8 mouse cellular contexts compared by ENCODE assay signal in the genomic region with DNA sequence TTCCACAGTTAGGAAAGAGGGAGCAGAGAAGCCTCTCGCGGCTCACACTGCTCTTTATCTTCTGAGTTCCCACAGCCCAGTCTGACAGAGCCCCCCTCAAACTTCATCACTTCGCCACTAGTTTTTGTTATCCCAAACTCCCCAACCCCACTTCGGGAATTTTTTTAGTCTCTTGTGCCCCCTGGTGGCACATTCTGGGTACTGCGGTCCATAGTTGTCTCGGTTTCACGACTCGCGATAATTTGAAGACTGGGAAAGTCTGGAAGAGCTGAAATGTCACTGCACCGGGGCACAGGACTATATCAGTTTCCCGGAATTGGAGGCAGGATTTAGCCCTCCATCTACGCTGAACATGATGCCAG. TPM values are rescaled to one million over a fixed set of nuclear protein-coding genes. Genes with fewer than 3 reads are reported as not detected.
A peak's percentile ranks its signal among the peaks of the same experiment; 100 is the strongest.
DNase-seq lines count a peak whose midpoint lies in the region; ATAC-seq and TF ChIP-seq lines count a peak whose summit lies in the region.

No protein-coding gene starts in this region.

- peaks cover 26% of the 10 kb centered on the region for H3K4me1 ChIP-seq in midbrain, embryonic 10.5 days
- peaks cover 5% of the 10 kb centered on the region; the same call in 1 of the 2 replicates for H3K4me1 ChIP-seq in midbrain, embryonic 16.5 days (ENCODE audit: control insufficient read depth, insufficient read depth, low read length)
- peaks cover 6% of the 10 kb centered on the region; the same call in 1 of the 2 replicates for H3K4me1 ChIP-seq in midbrain, embryonic 12.5 days
- H3K4me1 ChIP-seq in stomach, embryonic 16.5 days (ENCODE audit: control insufficient read depth, insufficient read depth, low read length) = peaks cover 10% of the 10 kb centered on the region

- TF ChIP-seq CTCF in gastrocnemius, adult 2 months (IDR thresholded peaks at IDR 0.05) = peak; percentile 96

- H3K4me3 ChIP-seq in midbrain, embryonic 10.5 days = peak overlapping the region; percentile 24; the same call in 1 of the 2 replicates
- H3K4me3 ChIP-seq in midbrain, embryonic 16.5 days (ENCODE audit: low read depth, low read length) = no peak overlapping the region
- H3K4me3 ChIP-seq in gastrocnemius, adult 2 months = peak overlapping the region; percentile 42
- H3K4me3 ChIP-seq in midbrain, embryonic 12.5 days = no peak overlapping the region
- peak overlapping the region; percentile 14 for H3K4me3 ChIP-seq in stomach, embryonic 16.5 days (replicated peaks; ENCODE audit: low read length)

- no peak overlapping the region for H3K9ac ChIP-seq in midbrain, embryonic 16.5 days (ENCODE audit: low read depth, low read length)
- H3K9ac ChIP-seq in midbrain, embryonic 12.5 days (replicated peaks) = no peak overlapping the region
- peak overlapping the region; percentile 38; the same call in 1 of the 2 replicates for H3K9ac ChIP-seq in stomach, embryonic 16.5 days (ENCODE audit: low read length)

- H3K36me3 ChIP-seq in midbrain, embryonic 10.5 days = no peaks in the 10 kb centered on the region
- H3K36me3 ChIP-seq in midbrain, embryonic 16.5 days (ENCODE audit: control insufficient read depth, insufficient read depth, low read length) = no peaks in the 10 kb centered on the region
- H3K36me3 ChIP-seq in midbrain, embryonic 12.5 days = no peaks in the 10 kb centered on the region
- no peaks in the 10 kb centered on the region for H3K36me3 ChIP-seq in stomach, embryonic 16.5 days (ENCODE audit: control insufficient read depth, insufficient read depth, low read length)

- ATAC-seq in midbrain, embryonic 16.5 days = no peak
- ATAC-seq in midbrain, embryonic 12.5 days (ENCODE audit: low FRiP score, low read depth) = no peak
- ATAC-seq in stomach, embryonic 16.5 days (ENCODE audit: insufficient read depth, low FRiP score) = peak; percentile 54

- H3K9me3 ChIP-seq in midbrain, embryonic 10.5 days (replicated peaks) = no peaks in the 10 kb centered on the region
- no peaks in the 10 kb centered on the region for H3K9me3 ChIP-seq in midbrain, embryonic 16.5 days (replicated peaks; ENCODE audit: control insufficient read depth, low read length, poor library complexity, severe bottlenecking)
- H3K9me3 ChIP-seq in midbrain, embryonic 12.5 days = no peaks in the 10 kb centered on the region
- H3K9me3 ChIP-seq in stomach, embryonic 16.5 days (replicated peaks; ENCODE audit: control insufficient read depth, low read length) = no peaks in the 10 kb centered on the region

- 2% methylated on average over 12 of the region's 12 CpGs for WGBS in midbrain, embryonic 10.5 days
- WGBS in midbrain, embryonic 16.5 days = 0% methylated on average over 12 of the region's 12 CpGs
- WGBS in midbrain, embryonic 12.5 days = 2% methylated on average over 12 of the region's 12 CpGs
- under 1% methylated on average over 12 of the region's 12 CpGs for WGBS in stomach, embryonic 16.5 days

- intact Hi-C loops in gastrocnemius, adult 2 months (cut with DNase I) = loop anchor here (1.0 to 2.0 kb wide), 2 partner anchors 37 to 106 kb away; no protein-coding TSS in a partner anchor
- intact Hi-C loops in left cerebral cortex, postnatal 4 days (cut with DNase I) = loop anchor here (5.0 kb wide), 1 partner anchor 35 kb away; no protein-coding TSS in a partner anchor

- no peak overlapping the region for H3K4me2 ChIP-seq in midbrain, embryonic 16.5 days (ENCODE audit: low read length)
- 0 out of 2 replicates have a peak overlapping the region, but pooled peaks have one; percentile 13 for H3K4me2 ChIP-seq in midbrain, embryonic 12.5 days (replicated peaks)
- H3K4me2 ChIP-seq in stomach, embryonic 16.5 days (ENCODE audit: low read depth, low read length) = peak overlapping the region; percentile 40; the same call in 1 of the 2 replicates

- no peak overlapping the region for H3K27ac ChIP-seq in midbrain, embryonic 10.5 days (replicated peaks)
- no peak overlapping the region for H3K27ac ChIP-seq in midbrain, embryonic 16.5 days (ENCODE audit: low read length)
- peak overlapping the region; percentile 31 for H3K27ac ChIP-seq in gastrocnemius, adult 2 months
- no peak overlapping the region for H3K27ac ChIP-seq in midbrain, embryonic 12.5 days (replicated peaks)
- no peak overlapping the region for H3K27ac ChIP-seq in stomach, embryonic 16.5 days (ENCODE audit: low read length)

- DNase-seq in midbrain, embryonic 10.5 days (ENCODE audit: low spot score) = peak; percentile 87
- DNase-seq in cerebellum, postnatal 10 days = peak; percentile 84 to 88
- DNase-seq in gastrocnemius, adult 2 months = peak; percentile 81
- DNase-seq in hindlimb bud, embryonic 11.5 days (ENCODE audit: extremely low spot score, low read depth, low spot score) = peak; percentile 93
- peak; percentile 75 for DNase-seq in left cerebral cortex, postnatal 4 days

- peaks cover 32% of the 10 kb centered on the region for H3K27me3 ChIP-seq in midbrain, embryonic 10.5 days (ENCODE audit: low read depth, poor library complexity, severe bottlenecking)
- no peaks in the 10 kb centered on the region for H3K27me3 ChIP-seq in midbrain, embryonic 16.5 days (ENCODE audit: control insufficient read depth, insufficient read depth, low read depth, low read length)
- H3K27me3 ChIP-seq in midbrain, embryonic 12.5 days = peaks cover 32% of the 10 kb centered on the region
- no peaks in the 10 kb centered on the region; the same call in 1 of the 2 replicates for H3K27me3 ChIP-seq in stomach, embryonic 16.5 days (ENCODE audit: control insufficient read depth, insufficient read depth, low read length)

RNA-seq across cellular contexts. Expression of a gene that starts 7.3 kb away (rescaled TPM):
- polyA plus RNA-seq in midbrain, embryonic 10.5 days (2016; fragmentation: Nextera tagmentation; extraction: Ambion mirVana) = 11.8 and 12.1 TPM in 2 replicates
- polyA plus RNA-seq in midbrain, embryonic 16.5 days (2015; fragmentation: Nextera tagmentation; extraction: Ambion mirVana) = 9.9 and 10.2 TPM in 2 replicates
- 10 to 100 TPM; 22.8 to 23.1 TPM for total RNA-seq in gastrocnemius, adult 2 months (2021)
- 10 to 100 TPM; 55.1 to 56.6 TPM for total RNA-seq in left cerebral cortex, postnatal 4 days (2021)
- polyA plus RNA-seq in midbrain, embryonic 12.5 days (2016; fragmentation: Nextera tagmentation; extraction: Ambion mirVana) = 15.6 and 17.2 TPM in 2 replicates
- 15.2 and 17.8 TPM in 2 replicates for polyA plus RNA-seq in stomach, embryonic 16.5 days (2015; fragmentation: Nextera tagmentation; extraction: Ambion mirVana)

RNA-seq across cellular contexts. Expression of a gene that starts 13.5 kb away (rescaled TPM):
- 36.1 and 50.9 TPM in 2 replicates for polyA plus RNA-seq in midbrain, embryonic 10.5 days (2016; fragmentation: Nextera tagmentation; extraction: Ambion mirVana)
- 198 and 205 TPM in 2 replicates for polyA plus RNA-seq in midbrain, embryonic 16.5 days (2015; fragmentation: Nextera tagmentation; extraction: Ambion mirVana)
- 1 to 10 TPM; 1.8 to 2.2 TPM for total RNA-seq in gastrocnemius, adult 2 months (2021)
- total RNA-seq in left cerebral cortex, postnatal 4 days (2021) = 100 to 1,000 TPM; 213 to 226 TPM
- 86.2 and 99.6 TPM in 2 replicates for polyA plus RNA-seq in midbrain, embryonic 12.5 days (2016; fragmentation: Nextera tagmentation; extraction: Ambion mirVana)
- 27.3 and 28.2 TPM in 2 replicates for polyA plus RNA-seq in stomach, embryonic 16.5 days (2015; fragmentation: Nextera tagmentation; extraction: Ambion mirVana)

RNA-seq across cellular contexts. Expression of a gene that starts 45.5 kb away (rescaled TPM):
- 27.2 and 30.8 TPM in 2 replicates for polyA plus RNA-seq in midbrain, embryonic 10.5 days (2016; fragmentation: Nextera tagmentation; extraction: Ambion mirVana)
- polyA plus RNA-seq in midbrain, embryonic 16.5 days (2015; fragmentation: Nextera tagmentation; extraction: Ambion mirVana) = 17.8 and 18.9 TPM in 2 replicates
- 10 to 100 TPM; 66.3 to 67.4 TPM for total RNA-seq in gastrocnemius, adult 2 months (2021)
- total RNA-seq in left cerebral cortex, postnatal 4 days (2021) = 10 to 100 TPM; 62.5 to 68.6 TPM
- polyA plus RNA-seq in midbrain, embryonic 12.5 days (2016; fragmentation: Nextera tagmentation; extraction: Ambion mirVana) = 24.4 and 29.3 TPM in 2 replicates
- 17.0 and 18.6 TPM in 2 replicates for polyA plus RNA-seq in stomach, embryonic 16.5 days (2015; fragmentation: Nextera tagmentation; extraction: Ambion mirVana)

RNA-seq across cellular contexts. Expression of a gene that starts 46.4 kb away (rescaled TPM):
- polyA plus RNA-seq in midbrain, embryonic 10.5 days (2016; fragmentation: Nextera tagmentation; extraction: Ambion mirVana) = 0.43 TPM in 1 of 2 replicates, not detected in the other
- polyA plus RNA-seq in midbrain, embryonic 16.5 days (2015; fragmentation: Nextera tagmentation; extraction: Ambion mirVana) = not detected in 2 replicates
- 1 to 10 TPM in 1 of 2 experiments, not detected in 1; 1.2 TPM for total RNA-seq in gastrocnemius, adult 2 months (2021)
- total RNA-seq in left cerebral cortex, postnatal 4 days (2021) = not detected
- not detected in 2 replicates for polyA plus RNA-seq in midbrain, embryonic 12.5 days (2016; fragmentation: Nextera tagmentation; extraction: Ambion mirVana)
- polyA plus RNA-seq in stomach, embryonic 16.5 days (2015; fragmentation: Nextera tagmentation; extraction: Ambion mirVana) = 0.44 and 0.45 TPM in 2 replicates

RNA-seq across cellular contexts. Expression of a gene that starts 46.4 kb away (rescaled TPM):
- 59.0 and 61.3 TPM in 2 replicates for polyA plus RNA-seq in midbrain, embryonic 10.5 days (2016; fragmentation: Nextera tagmentation; extraction: Ambion mirVana)
- 65.3 and 73.1 TPM in 2 replicates for polyA plus RNA-seq in midbrain, embryonic 16.5 days (2015; fragmentation: Nextera tagmentation; extraction: Ambion mirVana)
- 10 to 100 TPM; 20.4 to 20.5 TPM for total RNA-seq in gastrocnemius, adult 2 months (2021)
- total RNA-seq in left cerebral cortex, postnatal 4 days (2021) = 10 to 100 TPM; 51.5 to 61.1 TPM
- 63.3 and 63.9 TPM in 2 replicates for polyA plus RNA-seq in midbrain, embryonic 12.5 days (2016; fragmentation: Nextera tagmentation; extraction: Ambion mirVana)
- 44.9 and 52.4 TPM in 2 replicates for polyA plus RNA-seq in stomach, embryonic 16.5 days (2015; fragmentation: Nextera tagmentation; extraction: Ambion mirVana)

Comparison
In these comparisons a context has a peak if more than half of its experiments do, and no peak if none do; other contexts are left out.
1. H3K4me3 ChIP-seq: peak in midbrain, embryonic 10.5 days (single experiment), gastrocnemius, adult 2 months (single experiment) and stomach, embryonic 16.5 days (single experiment); none in midbrain, embryonic 16.5 days (single experiment) and midbrain, embryonic 12.5 days (single experiment).
2. Peak in every context shown above with its lines, with median percentiles within 50 percentile points of each other: DNase-seq.